Mouse (Mus musculus) heart, adult 2 months (tissue): ENCODE data around the gene Kcna7.

ENCODE experiments used
- CTCF ChIP-seq: fragments of 200-600 bp; IDR thresholded peaks from 2 replicates; pipeline ENCODE4 v1.8.1; 2022; ENCODE audit warnings: antibody characterized with exemption, mild to moderate bottlenecking, moderate library complexity
- POLR2A ChIP-seq: fragments of 200-500 bp; IDR thresholded peaks from 2 replicates; pipeline ENCODE4 v1.6.1; 2011; ENCODE audit warnings: mild to moderate bottlenecking, low read depth, low read length, control low read depth; ENCODE audit not compliant: insufficient read depth

DNA sequence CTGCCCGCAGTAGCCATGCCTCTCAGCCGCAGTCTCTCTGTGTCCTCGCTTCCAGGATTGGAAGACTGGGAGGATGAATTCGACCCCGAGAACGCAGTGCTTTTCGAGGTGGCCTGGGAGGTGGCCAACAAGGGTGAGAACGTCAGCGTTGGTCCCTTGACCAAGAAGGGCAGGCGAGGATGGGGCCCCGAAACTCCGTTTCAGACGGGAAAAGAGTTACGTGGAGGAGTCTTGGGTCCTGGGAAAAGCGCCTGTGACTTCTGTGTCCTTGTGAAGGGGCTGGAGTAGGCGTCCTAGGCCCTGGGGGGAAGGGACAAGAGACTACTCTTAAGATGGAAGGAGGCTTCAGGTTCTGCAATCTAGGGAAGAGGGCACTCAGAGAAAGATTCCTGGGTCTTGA is 29.6 kb downstream of the Kcna7 start:
- TF ChIP-seq CTCF (no peak), POLR2A (no peak)
